Mouse (Mus musculus) kidney, postnatal 4 days (tissue): ENCODE measurements around the gene Tenm4.
A peak's percentile ranks its signal among the peaks of the same experiment; 100 is the strongest.

Experiments used
- DNase-seq, 2 experiments: peaks; one replicate each; pipeline ENCODE4 v3.0.0; 2021; ENCODE audit warnings: mixed read lengths in 2 of 2

Gene Tenm4

GRCm38 (mm10) chr7:96652844-96653243, 481.8 kb downstream of the Tenm4 start:
- no peak for DNase-seq

GRCm38 (mm10) chr7:96654206-96654605, 483.2 kb downstream of the Tenm4 start:
- DNase-seq = no peak

GRCm38 (mm10) chr7:96655096-96655716, 484.2 kb downstream of the Tenm4 start:
- DNase-seq = no peak

- DNase-seq = peak in 1 of 2 experiments; percentile 38
Measured at GRCm38 (mm10) chr7:96657101-96657830, 486.2 kb downstream of the Tenm4 start.

GRCm38 (mm10) chr7:96657857-96658580, 487.0 kb downstream of the Tenm4 start:
- DNase-seq = no peak

- peak; percentile 55 to 65 for DNase-seq
Measured at GRCm38 (mm10) chr7:96660907-96661306, 489.9 kb downstream of the Tenm4 start.

GRCm38 (mm10) chr7:96661352-96662169, 490.5 kb downstream of the Tenm4 start:
- peak in 1 of 2 experiments; percentile 42 for DNase-seq

- DNase-seq = no peak
Measured at GRCm38 (mm10) chr7:96663336-96663735, 492.3 kb downstream of the Tenm4 start.

GRCm38 (mm10) chr7:96666366-96666896, 495.4 kb downstream of the Tenm4 start:
- no peak for DNase-seq

- DNase-seq = no peak
Measured at GRCm38 (mm10) chr7:96667688-96668087, 496.6 kb downstream of the Tenm4 start.

- DNase-seq = no peak
Measured at GRCm38 (mm10) chr7:96670095-96670494, 499.0 kb downstream of the Tenm4 start.

- DNase-seq = peak in 1 of 2 experiments; percentile 38
Measured at GRCm38 (mm10) chr7:96672322-96672914, 501.4 kb downstream of the Tenm4 start.

- peak in 1 of 2 experiments; percentile 47 for DNase-seq
Measured at GRCm38 (mm10) chr7:96677082-96677481, 506.0 kb downstream of the Tenm4 start.

- DNase-seq = no peak
Measured at GRCm38 (mm10) chr7:96678236-96678635, 507.2 kb downstream of the Tenm4 start.

GRCm38 (mm10) chr7:96679746-96680145, 508.7 kb downstream of the Tenm4 start:
- no peak for DNase-seq

GRCm38 (mm10) chr7:96680405-96680804, 509.4 kb downstream of the Tenm4 start:
- DNase-seq = no peak

GRCm38 (mm10) chr7:96681808-96682207, 510.8 kb downstream of the Tenm4 start:
- DNase-seq = no peak

GRCm38 (mm10) chr7:96688141-96688540, 517.1 kb downstream of the Tenm4 start:
- DNase-seq = no peak

GRCm38 (mm10) chr7:96701097-96701845, 530.2 kb downstream of the Tenm4 start:
- no peak for DNase-seq

- DNase-seq = no peak
Measured at GRCm38 (mm10) chr7:96703958-96704357, 532.9 kb downstream of the Tenm4 start.
